Mouse (Mus musculus) adrenal gland, postnatal 10 days (tissue): Measurements from ENCODE around the gene Avil. TPM values are rescaled to one million over a fixed set of nuclear protein-coding genes. Genes with fewer than 3 reads are reported as not detected.

Experiments used
- DNase-seq: peaks from one replicate; pipeline ENCODE4 v3.0.0; 2021; ENCODE audit warnings: mixed read lengths
- total RNA-seq, 2 experiments: library from RNA; stranded (reverse); gene quantifications; 2 replicates each; pipeline ENCODE4 v1.2.3; 2021

Avil gene
- total RNA-seq, 2 experiments from 2014 or later = 0.72 to 2.1 TPM

DNA sequence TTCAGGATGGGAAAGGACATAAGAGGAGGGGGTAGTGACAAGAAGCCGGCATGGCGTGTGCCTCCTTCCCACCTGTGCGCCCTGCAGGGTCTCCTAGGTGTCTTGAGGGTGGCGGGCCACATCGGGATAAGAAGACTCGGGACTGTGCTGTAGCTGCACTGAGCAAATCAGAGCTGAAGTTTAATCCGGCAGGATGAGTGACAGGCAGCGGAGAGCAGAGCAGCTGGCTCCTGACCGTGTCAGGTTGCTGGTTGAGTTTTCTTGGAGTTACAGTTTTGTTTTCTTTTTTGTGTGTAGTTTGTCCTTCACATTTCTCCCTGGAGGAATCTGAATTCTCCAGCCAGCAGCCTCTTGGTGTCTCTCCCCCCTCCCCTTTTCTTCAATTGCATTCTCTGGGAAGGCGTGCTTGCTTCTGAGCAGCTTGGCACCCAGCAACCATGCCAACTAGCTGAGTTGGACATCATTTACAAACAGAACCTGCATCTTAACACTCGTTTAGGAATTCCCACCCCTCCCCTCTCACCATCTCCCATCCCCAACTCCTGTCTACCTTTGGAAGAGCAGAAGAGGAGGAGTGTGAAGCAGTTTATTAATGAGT, 19.5 kb upstream of the Avil start:
- DNase-seq = no peak

DNA sequence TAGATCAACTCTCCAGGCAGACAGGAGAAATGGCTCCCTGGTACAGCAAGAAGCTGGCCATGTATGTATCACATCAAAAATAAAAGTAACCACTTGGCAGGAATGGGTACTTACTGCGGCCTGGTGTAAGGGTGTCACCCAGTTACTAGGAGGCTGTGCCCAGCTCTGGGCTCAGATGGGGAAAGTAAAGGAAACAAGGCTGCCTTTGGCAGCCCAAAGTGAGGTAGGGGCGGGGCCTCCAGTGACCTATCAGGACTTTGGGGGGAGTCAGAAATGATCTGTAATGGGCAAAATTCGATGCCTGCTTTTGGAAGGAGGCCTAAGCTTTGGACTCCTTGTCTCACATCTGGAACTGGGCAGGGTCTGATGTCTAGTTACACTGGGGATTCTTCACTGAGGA, 18.8 kb upstream of the Avil start:
- DNase-seq = peak; percentile 49

DNA sequence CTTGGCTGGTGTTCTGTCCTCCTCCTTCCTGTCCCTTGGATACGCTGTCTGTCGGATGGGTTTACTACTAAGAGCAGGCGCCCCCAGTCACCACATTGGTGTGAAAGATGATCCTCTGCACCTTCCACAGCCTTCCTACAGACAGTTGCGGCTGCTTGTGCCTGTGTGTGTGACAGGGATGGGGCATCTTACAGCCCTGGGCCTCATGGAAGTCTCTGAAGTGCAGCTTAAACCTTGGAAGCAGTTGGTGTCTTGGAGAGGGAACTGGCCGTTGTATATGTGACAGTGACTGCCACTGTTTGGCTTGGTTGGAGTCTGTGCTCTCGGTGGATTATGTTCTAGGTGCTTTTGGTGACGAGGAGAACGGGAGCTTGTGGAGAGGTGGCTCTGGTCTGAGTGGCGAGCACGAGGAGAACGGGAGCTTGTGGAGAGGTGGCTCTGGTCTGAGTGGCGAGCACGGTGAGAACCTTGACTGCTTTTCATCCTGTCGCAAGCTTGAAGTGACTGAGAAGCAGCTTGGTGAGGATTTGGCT, 17.2 kb upstream of the Avil start:
- peak; percentile 12 for DNase-seq

DNA sequence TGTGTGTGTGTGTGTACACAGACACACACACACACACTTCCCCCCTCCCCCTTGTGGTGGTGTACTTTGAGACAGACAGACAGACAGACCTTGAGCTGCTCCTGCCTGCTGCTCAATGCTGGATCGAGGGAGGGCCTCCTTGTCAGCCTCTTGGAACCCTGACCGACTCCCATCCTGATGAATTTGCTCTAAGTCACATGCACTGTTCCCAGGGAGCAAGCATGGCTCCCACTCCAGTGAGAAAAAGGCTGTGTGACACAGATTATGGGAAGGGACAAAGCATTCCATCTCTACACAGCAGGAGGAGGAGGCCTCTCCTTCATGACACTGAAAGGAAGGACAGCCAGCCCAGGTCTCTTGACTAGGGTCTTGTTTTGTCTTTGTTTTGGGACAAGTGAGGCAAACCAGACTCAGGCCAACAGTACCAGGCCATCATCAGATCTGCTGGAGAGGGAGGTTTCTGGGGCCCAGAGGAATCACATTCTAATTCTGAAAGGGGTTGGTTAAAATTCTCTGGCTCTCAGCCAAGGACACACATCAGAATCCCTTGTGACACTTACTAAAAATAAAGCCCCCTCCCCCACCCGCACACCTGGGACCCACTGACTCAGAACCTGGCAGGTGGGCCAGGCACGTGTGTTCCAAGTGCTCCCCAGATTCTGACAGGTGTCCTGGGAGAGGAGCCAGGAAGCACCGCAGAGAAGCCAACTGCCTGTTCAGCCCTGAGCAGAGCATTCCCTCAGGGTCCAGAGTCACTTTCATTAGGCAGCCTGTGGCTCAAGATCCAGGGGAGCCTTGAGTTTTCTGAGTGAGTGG, 16.1 kb upstream of the Avil start:
- DNase-seq = peak; percentile 69

DNA sequence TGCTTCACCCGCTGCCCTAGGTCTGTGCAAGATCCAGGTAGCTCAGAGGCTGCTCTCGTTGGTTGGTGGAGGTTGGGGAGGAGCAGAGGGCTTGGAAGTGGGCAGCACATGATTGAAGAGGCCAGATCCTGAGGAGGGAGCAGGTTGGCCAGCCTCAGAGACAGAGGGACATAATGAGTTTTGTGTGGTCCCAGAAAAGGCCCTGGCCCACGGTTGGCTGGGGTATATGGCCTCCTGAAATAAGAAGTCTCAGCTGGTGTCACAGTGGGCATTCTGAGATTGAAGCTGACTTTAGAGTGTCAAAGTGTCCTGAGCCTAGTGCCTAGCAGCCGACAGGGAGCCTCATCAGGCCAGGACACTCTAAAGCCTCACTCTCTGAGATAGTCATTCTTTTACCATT, 15.4 kb upstream of the Avil start:
- DNase-seq = no peak

DNA sequence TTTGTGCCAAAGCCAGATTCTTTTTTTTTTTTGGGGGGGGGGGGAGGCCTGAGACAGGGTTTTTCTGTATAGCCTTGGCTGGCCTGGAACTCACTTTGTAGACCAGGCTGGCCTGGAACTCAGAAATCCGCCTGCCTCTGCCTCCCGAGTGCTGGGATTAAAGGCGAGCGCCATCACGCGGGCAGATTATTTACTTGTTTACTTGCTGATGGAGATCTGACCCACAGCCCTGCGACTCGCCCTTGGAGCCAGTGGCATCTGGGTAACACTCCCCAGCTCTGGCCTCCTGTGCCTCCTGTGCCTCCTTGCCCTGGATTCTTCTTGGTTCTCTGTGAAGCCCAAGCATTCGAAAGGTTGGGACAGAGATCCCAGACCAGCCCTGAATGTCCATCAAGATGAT, 14.9 kb upstream of the Avil start:
- DNase-seq = no peak

GRCm38 (mm10) chr10:126986541-126986961, 14.0 kb upstream of the Avil start:
- DNase-seq = peak; percentile 90

GRCm38 (mm10) chr10:126987183-126988118, 13.1 kb upstream of the Avil start:
- no peak for DNase-seq

GRCm38 (mm10) chr10:126988513-126989165, 11.9 kb upstream of the Avil start:
- DNase-seq = no peak

DNA sequence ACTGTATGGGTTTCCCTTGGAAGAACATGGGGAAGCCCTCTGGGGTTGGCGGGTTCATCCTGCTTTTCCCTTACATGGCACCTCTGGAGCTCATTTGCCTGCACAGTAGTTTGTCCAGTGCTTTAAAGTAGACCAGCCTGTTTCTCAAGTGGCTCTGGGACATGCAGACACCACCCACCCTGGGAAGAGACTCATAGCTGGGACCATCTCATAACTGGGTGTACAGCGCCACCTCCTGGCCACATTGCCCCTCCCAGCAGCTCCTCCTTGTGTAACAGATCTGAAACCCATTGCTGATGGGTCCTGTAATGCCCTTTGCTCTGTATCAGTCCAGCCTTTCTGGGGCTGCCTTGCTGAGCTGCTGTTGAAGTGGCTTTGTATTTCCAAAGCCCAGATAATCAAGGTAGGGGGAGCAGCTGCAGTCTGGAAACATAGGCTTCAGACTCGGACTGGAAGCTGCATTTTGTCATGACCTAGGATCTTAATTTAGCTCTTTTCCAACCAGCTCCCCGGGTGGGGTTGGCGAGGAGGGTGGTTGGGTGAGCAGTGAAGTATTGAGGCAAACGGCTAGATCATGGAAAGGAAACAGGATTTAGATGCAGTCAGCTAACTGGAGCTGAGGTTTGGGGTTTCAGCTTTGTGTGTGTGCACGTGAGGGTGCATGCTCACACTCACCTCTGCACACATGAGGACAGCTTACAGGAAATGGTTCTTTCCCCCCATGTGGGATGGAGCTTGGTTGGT, 10.0 kb upstream of the Avil start:
- peak; percentile 92 for DNase-seq

DNA sequence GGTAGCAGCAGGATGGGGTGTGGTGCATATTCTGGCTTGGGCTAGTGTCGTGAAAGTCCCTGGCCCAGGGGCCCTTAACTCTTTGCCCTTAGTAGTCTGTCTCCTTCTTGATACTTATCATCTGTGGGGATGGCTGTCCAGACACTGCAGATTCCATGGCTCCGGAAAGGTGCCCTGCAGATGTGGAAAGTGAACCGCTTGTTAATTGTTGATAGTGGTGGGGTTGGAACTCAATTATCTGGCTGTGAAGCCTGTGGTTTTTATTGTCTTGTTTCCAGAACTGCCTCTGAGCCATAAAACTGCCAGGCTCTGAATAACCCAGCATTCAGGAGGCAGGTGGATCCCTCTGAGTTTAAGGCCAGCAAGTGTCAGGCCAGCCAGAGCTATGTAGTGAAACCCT, 8.8 kb upstream of the Avil start:
- no peak for DNase-seq

GRCm38 (mm10) chr10:126993621-126994020, 6.9 kb upstream of the Avil start:
- no peak for DNase-seq

DNA sequence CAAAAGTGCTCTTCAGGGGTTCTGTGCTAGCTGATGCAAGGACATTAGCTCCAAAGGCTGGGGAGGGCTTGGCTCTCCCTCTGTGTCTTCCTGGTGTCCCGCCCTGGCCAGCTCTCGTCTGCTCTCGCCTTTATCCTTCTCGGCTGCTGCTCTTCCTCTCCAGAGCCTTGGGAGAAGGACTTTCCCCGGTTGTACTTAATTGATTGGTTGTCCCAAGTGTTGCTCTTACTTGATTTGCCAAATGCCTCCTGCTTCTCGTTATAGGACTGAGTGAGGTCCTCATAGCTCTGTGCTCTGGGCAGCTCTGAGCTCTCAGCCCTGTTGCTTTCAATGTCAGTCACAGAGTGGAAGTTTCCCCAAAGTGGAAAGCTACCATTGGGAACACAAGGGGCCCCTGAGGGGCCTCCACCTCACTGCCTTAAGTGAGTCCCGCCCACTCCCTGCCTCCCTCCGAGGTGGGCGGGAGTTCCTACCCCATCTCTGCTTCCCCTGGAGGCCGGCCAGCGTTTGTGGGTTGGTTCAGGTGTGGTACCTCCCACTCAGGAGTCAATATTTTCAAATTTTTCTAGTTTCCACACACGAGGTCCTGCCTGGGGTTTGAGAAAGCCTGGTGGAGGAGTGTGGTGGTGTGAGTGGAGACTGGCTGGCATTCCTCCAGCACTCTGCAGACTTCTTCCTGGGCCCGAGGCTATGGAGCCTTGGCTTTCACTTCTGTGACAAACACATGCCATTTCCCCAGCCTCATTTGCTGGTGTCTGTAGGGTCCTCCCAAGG, 3.0 kb upstream of the Avil start:
- no peak for DNase-seq

- DNase-seq = no peak
Measured at GRCm38 (mm10) chr10:127001297-127001696, 788 bp downstream of the Avil start.

DNA sequence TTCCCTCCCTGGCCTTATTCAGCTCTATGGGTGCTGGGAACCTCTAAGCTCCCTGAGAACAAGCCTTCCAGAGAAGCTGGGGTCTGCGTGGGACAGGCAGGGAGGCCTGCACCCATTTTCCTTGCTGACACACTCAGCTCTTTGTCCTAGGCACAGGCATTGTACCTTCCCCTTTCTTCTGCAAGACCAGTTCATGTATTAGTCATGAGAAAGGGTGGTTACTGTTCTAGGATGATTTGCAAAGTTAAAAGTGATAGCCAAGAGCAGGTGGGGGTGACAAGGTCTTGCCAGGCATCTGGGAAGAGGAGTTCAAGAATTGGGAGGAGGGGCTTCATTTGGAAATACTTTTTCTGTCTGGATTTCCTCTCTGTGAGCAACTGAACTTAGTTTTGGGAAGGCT, 1.5 kb downstream of the Avil start:
- no peak for DNase-seq

DNA sequence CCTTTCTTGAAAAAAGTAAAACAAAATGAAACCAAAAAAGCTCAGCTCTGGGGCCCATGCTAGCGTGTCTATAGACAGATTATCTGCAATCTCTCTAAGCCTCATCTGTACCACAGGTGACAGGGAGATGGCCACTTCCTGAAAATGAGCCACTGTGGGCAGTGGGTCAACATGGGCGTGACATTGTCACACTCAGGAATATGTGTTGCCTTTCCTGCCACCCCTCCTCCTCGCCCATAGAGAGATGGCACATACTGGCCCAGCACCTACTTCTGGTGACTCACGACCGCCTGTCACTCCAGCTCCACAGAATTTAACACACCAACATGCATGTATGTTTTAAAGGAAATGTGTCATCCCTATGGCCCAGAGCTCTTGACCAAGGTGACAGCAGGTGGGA, 2.3 kb downstream of the Avil start:
- DNase-seq = no peak

DNA sequence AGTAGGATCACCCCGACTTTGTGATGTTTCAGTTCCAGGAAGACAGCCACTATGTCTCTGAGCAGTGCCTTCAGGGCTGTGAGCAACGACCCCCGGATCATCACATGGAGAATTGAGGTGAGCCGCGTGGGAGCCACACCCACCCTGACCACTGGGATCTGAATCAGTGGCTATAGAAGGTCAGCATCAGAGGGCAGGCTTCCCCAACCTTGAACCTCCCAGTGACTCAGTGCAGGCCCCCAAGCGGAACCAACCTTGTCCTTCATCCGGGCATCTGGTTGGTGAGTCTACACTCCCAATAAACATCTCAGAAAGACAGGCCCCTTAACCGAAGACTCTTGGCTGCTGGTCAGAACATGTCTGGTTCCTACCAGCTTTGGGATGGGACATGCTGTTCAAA, 2.8 kb downstream of the Avil start:
- DNase-seq = peak; percentile 69

DNA sequence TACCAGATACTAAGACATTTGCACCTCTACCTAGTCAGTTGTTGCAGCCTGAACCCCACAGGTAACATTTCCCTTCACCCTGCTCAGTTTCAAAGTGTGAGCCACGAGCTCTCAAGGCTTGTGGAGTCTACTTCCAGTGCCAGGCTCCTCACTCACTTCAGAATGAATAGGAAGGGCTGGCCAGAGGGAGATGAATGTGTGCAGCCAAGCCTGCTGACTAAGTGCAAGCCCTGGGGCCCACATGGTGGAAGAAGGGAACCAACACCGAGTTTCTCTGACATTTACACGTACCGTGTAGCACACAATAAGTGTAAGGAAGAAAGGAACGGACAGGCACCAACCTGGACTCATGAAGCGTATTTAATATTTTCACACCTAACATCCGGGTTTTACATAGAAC, 3.3 kb downstream of the Avil start:
- DNase-seq = no peak

- DNase-seq = no peak
Measured at GRCm38 (mm10) chr10:127016488-127016887, 16.0 kb downstream of the Avil start.

DNA sequence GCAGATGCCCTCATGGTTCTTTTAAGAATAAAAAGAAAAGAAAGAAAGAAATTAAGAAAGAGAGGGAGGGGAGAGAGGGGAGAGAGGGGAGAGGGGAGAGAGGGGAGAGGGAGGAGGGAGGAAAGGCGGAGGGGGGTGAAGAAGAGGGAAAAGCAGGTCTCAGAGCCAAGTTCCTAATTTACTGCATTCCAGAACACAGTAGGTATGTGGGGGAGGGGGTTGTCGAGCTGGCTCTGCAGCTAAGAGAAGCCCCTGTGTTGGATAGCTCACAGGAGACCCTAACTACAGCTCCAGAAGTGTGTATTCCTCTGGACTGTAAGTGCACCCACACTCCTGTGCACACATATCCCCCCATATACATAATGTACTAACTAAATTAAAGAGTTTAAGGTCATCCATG, 16.6 kb downstream of the Avil start:
- no peak for DNase-seq

DNA sequence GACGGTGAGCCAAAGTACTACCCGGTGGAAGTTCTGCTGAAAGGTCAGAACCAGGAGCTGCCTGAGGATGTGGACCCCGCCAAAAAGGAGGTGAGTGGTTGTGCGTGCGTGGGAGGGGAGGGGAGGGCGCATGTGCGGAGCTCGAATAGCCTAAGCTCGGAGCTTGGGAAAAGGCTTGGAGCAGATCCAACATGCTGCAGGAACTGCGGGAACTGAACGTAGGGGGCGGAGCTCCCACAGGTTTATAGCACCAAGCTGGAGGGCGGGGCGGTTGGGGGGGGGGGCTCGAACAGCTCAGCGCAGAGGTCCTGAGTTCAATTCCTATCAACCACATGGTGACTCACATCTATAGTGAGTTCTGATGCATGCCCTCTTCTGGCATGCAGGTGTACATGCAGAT, 17.9 kb downstream of the Avil start:
- DNase-seq = no peak
